Mouse (Mus musculus): Measurements from ENCODE around the gene Mad1l1.

Gene Mad1l1

DNA sequence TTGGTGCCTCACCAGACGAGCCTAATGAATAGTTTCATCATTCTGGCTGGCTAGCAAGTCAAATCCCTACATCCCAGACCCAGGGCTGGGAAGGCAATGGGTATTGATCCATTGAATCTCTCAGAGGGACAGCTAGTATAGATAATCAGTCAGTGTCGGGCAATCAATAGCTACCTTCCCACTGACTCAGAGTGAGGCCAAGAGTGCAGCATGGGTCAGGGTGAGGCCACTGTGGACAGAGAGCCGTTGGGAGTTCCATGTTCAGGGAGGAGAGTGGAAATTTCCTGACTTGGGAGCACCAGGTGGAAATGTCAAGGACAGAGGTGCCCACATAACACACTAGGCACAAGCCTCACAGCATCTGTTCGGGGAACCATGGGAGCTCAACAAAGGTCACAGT, 129.8 kb downstream of the Mad1l1 start:
- no peak for DNase-seq (ENCODE audit: extremely low read depth, insufficient read length, low spot score)

DNA sequence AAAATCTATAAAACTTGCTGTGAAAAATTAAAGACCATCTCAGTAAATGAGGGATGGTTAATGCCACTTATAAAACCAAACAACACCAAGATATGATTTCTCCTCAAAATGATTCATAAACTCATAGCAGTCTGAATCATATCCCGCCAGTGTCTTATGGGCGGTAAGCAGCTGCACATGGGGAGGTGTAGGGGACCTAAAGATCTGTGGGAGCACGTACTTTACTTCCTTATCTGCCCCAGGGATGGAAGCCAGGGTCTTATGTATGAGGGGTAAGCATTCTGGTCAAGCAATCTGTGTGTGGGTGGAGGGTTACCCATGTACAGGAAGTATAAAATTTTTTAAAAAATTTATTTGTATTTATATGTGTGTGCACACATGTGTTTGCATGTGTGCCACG, 135.0 kb downstream of the Mad1l1 start:
- DNase-seq (ENCODE audit: extremely low read depth, insufficient read length, low spot score): no peak

DNA sequence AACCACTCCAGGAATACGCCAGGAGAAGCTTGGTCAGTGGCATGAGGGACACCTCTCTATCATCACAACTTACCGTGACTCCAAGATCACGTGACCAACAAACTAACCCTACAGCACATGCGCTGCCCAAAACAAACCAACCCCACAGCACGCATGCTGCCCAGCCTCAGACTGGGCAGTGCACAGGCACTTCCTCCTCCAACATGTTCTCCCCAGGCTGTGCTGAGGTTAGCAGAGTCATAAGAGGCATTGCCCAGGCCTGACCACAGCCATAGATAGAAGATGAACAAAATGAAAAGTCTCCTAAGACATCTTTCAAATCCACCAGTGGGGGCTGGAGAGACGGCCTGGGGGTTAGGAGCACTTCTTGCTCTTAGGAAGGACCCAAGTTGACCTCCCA, 135.6 kb downstream of the Mad1l1 start:
- DNase-seq (ENCODE audit: extremely low read depth, insufficient read length, low spot score): no peak

DNA sequence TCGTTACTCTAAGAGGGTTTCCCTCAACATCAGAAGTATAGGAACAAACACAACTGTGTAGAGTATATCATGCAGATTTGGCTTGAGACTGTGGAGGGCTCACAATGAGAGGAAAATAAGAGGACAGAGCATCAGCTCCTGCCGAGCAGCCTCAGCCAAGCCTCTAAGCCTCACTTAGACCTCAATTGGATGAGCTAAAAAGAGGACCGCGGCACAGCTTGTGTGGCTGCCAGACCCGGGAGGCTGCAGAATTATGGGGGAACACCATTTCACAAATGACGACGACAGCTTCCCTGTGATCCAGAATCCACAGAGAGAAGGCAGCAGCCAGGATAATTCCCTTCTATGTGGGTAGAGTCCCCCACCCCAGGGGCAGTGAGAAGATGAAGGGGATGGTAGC, 138.0 kb downstream of the Mad1l1 start:
- no peak for DNase-seq (ENCODE audit: extremely low read depth, insufficient read length, low spot score)

DNA sequence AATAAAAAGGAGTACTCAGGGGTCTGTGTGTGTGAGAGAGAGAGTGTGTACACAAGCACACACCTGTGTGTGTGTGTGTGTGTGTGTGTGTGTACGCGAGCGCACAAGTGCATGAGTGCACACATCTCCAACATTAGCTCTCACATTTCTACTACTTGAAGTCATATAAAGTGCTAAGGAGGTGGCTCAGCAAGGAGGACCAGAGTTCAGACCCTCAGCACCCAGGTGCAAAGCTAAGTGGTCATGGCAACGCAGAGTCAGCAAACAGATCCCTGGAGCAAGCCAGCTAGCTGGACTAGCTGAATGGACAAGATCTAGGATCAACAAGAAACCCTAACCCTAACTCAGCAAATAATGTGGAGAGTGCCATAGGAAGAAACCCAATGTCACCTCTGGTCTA, 139.0 kb downstream of the Mad1l1 start:
- DNase-seq (ENCODE audit: extremely low read depth, insufficient read length, low spot score): no peak

- no peak for DNase-seq (ENCODE audit: extremely low read depth, insufficient read length, low spot score)
These were observed 141.3 kb downstream of the Mad1l1 start for GRCm38 (mm10) chr5:140180016-140180415.

DNA sequence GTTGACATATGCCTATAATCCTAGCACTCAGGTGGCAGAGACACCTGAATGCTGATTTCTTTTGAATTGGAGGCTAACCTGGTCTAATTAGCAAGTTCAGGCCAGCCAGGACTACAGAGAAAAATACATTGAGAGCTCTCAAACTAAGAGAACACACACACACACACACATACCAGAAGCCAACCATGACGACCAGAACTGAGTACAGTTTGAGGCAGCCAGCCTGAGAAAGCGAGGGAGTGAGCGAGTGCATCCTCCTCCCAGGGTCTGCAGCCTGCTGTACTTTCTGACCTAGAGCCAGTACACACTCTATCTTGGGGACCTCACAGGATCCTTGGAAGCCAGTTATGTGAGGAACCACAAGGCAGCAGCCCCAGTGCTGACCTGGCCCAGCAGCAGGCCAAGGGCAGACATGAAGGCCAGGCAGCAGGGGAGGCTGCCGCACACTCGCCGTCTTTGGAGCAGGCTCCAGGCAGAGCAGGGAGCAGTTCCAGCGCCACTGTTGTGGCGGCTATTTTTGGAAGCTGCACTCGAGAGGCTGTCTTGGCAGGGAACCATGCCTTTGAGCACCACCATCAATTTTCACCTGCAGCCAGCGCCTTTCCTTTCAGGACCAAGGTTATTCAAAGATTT, 143.2 kb downstream of the Mad1l1 start:
- DNase-seq (ENCODE audit: extremely low read depth, insufficient read length, low spot score): no peak

DNA sequence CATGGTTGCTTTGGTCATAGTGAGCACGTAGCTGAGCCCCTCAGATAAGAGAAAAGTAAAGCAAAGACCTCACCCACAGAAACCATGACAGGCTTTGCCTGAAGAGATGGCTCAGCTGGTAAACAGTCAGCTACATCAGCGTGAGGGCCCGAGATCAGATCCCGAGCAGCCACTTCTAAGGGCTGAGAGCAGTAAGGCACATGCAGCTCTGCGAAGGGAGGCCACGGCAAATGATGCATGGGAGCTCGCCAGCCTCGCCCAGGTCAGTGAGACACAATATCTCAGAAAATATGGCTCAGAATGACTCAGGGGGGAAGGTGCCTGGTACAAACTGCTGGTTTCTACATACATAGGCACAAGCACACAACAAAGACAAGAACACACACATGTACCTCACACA, 143.8 kb downstream of the Mad1l1 start:
- DNase-seq (ENCODE audit: extremely low read depth, insufficient read length, low spot score): no peak

- DNase-seq (ENCODE audit: extremely low read depth, insufficient read length, low spot score): no peak
These were observed 145.0 kb downstream of the Mad1l1 start for GRCm38 (mm10) chr5:140176370-140176769.

GRCm38 (mm10) chr5:140174814-140175490, 146.4 kb downstream of the Mad1l1 start:
- DNase-seq (ENCODE audit: extremely low read depth, insufficient read length, low spot score): peak; percentile 80

- no peak for DNase-seq (ENCODE audit: extremely low read depth, insufficient read length, low spot score)
These were observed 147.3 kb downstream of the Mad1l1 start for GRCm38 (mm10) chr5:140174066-140174465.

- DNase-seq (ENCODE audit: extremely low read depth, insufficient read length, low spot score): no peak
These were observed 148.2 kb downstream of the Mad1l1 start for GRCm38 (mm10) chr5:140173181-140173580.

- no peak for DNase-seq (ENCODE audit: extremely low read depth, insufficient read length, low spot score)
These were observed 149.6 kb downstream of the Mad1l1 start for GRCm38 (mm10) chr5:140171710-140172109.

GRCm38 (mm10) chr5:140167531-140167930, 153.8 kb downstream of the Mad1l1 start:
- no peak for DNase-seq (ENCODE audit: extremely low read depth, insufficient read length, low spot score)

DNA sequence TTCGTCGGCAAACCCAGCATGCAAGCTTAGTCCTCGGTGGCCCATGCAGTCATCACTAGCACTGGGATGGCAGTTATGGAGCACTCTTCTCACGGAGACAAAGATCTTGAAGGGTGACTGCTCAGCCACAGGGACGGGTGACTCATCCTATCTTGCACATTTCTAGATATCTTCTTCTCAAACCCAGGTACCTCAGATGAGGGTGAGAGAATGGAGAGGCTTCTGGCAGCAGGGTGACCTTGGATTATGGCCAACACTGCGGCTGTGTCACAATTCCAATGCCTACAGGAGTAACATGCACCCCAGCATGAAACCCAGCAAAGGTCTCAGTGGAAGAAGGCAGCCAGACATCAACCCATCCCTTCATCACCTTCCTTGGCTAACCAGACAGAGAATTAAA, 154.3 kb downstream of the Mad1l1 start:
- no peak for DNase-seq (ENCODE audit: extremely low read depth, insufficient read length, low spot score)

DNA sequence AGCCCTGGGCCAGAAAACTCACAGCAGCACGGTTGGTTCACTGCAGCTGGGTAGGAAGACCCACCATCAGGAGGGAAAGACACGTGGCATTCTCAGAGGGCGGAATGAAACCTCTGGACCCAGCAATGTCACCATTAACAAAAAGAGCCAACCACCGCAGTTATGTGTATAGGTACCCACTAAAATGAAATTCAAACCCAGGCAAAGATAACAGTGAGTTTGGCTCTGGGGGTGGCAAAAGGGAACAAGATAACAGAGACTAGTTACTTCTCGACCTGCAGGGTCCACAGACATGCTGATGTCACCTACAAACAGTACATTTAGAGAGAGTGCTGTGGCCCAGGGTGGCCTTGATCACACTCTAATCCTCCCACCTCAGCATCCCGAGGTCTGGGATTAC, 157.4 kb downstream of the Mad1l1 start:
- DNase-seq (ENCODE audit: extremely low read depth, insufficient read length, low spot score): no peak

DNA sequence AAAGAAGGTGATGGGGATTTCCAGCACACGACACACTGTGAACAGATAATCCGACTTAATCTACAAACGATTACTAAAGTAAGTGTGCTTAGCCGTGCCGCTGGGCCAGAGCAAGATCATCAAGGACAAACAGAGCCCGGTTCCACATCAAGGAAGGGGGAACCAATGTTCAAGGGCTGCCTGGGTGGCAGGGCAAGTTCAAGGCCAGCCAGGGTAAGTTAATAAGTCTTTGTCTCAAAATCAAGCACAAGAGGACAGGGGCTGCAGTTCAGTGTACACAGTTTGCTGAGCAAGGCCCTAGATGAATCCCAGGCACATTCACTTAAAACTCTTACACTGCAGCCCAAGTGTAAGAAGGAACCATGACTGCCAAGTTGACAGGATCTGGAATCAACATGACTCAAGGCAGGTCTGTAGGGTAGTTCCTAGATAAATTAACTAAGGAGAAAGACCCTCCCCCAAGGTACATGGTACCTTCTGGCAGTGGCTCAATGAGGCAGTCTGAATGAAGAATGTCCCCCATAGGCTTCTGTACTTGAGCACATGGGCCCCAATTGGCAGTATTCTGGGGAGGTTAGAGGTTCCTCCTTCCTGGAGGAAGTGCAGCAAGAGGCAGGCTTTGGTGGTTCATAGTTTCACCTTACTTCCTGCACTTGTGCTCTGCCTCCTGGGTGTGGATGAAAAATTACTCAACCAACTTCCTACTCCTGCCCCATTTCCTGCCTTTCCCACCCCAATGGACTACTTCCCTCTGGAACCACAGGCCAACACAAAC, 159.1 kb downstream of the Mad1l1 start:
- DNase-seq (ENCODE audit: extremely low read depth, insufficient read length, low spot score): no peak

GRCm38 (mm10) chr5:140159007-140159406, 162.3 kb downstream of the Mad1l1 start:
- DNase-seq (ENCODE audit: extremely low read depth, insufficient read length, low spot score): no peak

GRCm38 (mm10) chr5:140157886-140158627, 163.3 kb downstream of the Mad1l1 start:
- DNase-seq (ENCODE audit: extremely low read depth, insufficient read length, low spot score): no peak

DNA sequence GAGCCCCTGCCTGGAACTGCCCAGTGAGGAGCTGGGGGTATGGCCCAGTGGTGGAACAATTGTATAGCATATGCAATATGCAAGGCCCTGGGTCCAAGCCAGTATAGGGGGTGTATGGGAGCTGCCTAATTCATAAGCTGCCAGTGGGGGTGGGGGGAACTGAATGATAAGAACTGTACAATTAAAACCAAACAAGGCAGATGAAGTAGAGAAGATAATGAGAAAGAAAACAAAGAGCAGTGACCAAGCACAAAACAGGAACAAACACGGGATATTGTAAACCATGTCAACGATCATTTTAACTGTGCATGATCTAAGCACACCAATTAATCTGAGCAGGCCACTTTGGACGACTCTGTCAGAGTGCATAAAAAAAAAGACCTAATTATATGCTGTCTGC, 167.2 kb downstream of the Mad1l1 start:
- no peak for DNase-seq (ENCODE audit: extremely low read depth, insufficient read length, low spot score)

DNA sequence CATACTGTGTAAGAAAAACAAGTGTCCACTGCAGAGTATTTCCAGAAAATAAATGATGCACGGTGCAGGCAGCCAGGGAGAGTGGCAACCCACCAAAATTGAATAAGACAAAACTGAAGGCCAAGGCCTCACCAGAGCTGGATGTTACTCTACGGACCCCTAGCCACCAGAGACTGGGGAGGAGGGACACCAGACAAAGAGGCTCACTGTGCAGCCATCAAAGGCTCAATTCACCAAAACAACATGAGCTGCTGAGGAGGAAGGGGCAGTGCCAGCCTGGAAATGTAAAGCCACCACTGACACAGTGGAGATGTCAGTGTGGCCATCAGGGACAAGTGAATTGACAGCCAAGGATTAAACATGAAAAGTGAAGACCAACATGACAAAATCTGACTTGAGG, 169.5 kb downstream of the Mad1l1 start:
- DNase-seq (ENCODE audit: extremely low read depth, insufficient read length, low spot score): no peak
